Mouse (Mus musculus): ENCODE data around the gene Cbx2.

DNA sequence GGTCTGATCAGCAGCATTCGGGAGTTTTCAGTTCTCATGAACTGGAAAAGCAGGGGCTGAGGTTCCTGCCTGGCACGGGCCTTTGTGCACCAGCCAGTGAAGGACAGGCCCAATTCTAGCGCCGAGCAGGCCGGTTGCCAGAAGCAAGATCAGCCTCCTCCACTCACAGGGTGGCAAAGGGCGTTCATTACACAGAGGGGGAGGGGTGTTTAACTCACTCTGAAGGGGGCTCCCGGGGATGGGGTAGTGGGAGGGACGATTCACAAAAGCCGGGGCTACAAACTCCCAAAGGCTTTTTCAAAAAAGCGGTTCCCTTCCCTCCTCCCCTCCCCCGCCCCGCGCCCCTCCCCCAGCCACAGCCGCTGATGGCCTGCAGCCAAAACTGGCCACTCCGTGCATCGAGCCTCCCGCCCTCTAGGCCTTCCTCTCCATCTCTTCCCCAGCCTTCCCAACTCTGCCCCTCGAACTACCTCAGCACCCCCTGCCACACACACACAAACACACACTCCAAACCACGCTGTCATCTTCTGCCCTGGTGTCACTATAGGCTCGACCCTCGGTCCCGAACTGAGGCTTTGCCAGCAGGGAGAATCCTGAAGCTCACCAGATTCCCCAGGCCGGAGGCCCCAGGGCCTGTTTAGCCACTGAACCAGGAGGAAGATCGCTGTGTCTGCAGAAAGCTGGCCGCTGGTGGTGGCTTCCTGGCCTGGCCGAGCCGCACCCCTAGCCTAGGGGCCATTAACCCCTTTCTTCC lies 56.1 kb downstream of the Cbx2 start:
- no peak for TF ChIP-seq CTCF (IDR thresholded peaks at IDR 0.05; ENCODE audit: low read depth, low read length)
- TF ChIP-seq GATA1 (IDR thresholded peaks at IDR 0.05; ENCODE audit: borderline replicate concordance, low read length): no peak
- TF ChIP-seq POLR2AphosphoS5 (IDR thresholded peaks at IDR 0.05; ENCODE audit: insufficient replicate concordance, low read depth, low read length): no peak

Data from G1E (cell line).